Mouse (Mus musculus) naive thymus-derived CD4-positive, alpha-beta T cell, adult 2 months (primary cell): ENCODE results near the gene Mtus2.
"Not testable (repeated sequence)": the region's sequence is repeated elsewhere in the genome, so short reads cannot be mapped to it uniquely, and the experiment has no call there.

ENCODE experiments used
- DNase-seq: peaks from one replicate; pipeline ENCODE4 v3.0.0-alpha.2; 2011; ENCODE audit warnings: low read depth

The Mtus2 gene

DNA sequence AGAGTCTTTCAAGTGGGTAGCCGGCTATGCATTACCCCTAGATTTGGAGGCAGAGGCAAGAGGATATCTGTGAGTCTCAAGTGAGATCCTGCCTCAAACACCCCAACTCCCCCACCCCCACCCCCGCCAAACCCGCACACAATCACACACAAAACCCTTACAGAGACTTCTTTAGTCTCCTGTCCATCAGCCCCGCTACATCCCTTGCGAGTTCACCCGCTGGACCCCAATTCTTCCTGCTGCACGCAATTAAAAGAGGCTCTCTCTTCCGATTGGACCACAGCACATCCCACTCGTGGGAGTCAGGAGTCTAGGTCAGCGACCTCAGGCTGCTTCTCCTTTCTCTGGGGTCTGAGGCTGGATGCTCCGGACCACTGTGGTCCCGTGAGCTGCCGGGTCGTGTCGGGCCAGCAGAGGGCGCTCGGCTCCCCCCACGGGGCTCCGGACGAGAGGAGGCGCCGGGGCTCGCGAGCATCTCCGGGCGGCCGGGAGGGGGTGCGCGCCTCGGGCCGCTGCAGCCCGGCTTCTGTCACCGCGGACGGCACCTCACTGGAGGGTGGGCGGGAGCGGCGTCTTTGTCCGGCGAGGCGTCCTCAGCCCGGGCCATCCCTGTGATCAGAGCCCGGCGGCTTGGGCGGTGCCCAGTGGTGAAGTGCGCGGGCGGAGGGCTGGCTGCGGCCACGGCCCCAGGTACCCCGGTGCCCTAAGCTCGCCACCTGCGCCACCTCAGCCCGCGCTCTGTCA, at the start of gene Mtus2:
TSS of gene Mtus2 (plus strand) at position 500 of the 744 bp plus-strand sequence.
- DNase-seq = peak; percentile 18

DNA sequence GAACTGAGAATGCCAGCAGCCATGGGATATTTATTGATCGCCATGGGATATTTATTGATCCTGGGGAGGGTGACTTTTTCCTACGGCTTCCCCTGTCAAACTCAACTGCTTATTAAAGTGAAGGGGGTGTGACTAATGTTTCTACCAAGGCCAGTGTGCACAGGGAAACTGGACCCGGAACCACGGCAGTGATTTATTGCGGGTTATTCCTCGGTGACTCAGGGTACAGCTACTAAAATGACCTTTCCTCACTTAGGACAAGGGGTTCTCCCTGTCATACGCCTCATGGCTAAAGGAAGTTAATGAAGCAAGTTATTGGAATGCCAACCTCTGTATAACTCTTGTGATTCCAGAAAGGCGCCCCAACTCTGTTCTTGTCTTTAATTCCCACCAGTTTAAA, 49.3 kb upstream of the Mtus2 start:
- DNase-seq = no peak

DNA sequence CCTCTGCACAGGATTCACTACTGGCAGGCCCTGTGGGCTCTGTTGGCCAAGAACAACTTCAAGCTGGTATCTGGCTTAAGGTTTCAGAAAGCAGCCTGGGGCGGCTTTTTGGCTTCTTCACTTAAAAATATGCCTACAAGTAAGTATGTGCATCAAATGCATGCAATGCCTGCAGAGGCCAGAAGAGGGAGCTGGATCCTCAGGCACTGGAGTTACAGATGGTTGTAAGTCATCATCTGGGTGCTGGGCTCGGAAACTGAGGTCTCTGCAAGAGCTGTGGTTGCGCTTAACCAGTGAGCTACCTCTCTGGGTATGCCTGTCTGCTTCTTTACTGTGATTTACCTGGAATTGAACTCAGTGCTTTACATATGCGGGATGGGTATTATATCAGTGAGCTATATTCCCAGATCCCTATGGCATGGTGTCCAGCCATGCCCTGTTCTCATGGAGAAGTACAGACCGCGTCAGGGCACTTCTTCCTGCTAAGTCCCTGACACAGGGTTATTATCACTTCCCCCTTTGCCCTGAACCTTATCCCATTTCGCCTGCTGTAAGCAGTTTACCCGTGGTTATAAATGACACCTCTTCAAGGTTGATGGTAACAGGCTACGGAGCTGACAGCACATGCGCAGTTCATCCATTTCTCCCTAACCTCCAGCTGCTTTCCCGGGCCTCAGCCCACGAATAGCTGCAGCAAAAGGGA, 46.2 kb upstream of the Mtus2 start:
- no peak for DNase-seq

DNA sequence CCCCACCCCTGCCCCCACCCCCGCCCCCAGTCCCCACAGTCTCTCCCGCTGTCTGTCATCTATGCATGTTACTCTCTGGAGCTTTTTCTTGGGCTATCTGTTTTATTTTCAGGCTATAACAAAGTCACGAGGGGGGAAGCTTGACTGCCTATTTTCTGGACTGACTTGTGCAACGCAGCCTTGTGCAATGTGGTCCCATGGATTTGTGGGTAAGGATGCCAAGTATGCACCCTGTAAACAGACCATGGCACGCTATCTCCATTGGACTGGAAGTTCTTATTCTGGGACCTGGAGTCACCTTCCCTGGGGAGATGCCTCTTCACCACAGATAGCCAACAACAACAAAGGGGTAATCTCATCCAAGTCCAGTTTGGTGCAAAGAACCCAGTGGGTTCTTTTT, 45.4 kb upstream of the Mtus2 start:
- no peak for DNase-seq

DNA sequence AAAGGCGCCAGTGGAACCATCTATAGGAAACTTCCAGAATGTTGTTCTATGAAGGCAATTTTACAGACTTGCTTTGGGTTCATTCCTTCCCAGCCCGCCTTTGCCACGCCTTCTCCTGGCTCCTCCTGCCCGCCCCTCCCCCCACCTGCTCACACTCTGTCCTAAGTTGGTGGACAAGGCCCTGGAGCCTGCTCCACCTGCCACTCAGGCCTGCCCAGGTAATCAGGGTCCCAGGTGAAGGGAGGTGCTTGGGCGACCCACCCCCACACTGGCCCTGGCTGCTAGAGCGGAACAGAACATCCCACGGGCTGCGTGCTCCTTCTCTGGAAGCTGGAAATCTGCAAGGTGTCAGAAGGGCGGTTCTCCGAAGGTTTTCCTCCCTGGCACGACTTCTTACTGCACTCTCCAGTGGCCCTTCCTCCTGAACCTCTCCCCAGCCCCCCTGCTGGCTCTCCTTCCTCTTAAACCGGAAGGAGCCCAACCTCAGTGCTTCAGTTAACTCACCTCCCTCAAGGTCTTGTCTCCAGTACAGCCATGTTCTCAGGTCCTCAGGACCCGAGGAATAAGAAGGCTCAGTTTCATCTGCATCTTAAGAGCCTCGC, 43.8 kb upstream of the Mtus2 start:
- DNase-seq = no peak

DNA sequence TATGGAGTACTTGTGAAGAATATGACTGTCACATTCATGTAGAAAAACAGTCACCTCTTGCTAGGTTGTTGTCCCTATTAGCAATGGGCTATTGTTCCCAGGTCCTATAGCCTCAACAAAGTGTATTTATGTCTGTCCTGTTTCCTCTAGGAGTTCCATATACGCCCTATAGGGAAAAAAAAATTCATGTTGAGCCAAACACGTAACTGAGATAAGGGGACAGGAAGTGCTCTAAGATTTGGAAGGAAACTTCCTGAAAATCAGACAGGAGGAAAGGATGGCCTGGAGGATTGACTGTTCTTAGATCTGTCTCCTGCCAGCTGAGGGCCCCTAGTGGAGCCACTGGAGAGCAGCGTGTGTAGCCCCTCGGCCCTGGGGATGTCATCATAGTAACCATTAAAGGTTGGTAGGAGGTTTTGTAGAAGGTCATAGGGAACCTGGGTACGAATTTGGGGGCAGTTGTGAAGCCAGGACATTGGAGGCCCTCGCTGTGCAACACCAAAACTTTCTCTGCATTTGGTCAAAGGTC, 42.0 kb upstream of the Mtus2 start:
- no peak for DNase-seq

DNA sequence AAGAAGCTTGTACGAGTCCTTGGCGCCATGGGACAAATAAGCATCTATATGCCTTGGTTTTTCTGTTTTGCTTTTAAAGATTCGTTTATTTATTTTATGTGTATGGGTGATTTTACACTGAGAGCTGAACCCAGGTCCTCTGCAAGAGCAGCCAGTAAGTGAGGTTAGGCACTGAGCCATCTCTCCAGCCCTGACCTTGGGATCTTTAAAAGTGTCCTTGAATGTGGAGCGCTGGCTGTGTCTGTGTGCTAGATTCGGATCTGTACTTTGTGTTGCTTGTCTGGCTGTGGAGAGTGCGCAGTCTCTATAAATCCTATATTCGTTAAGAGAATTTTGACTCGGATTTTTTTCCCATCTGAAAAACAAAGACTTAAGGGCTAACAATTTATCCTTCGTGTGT, 40.9 kb upstream of the Mtus2 start:
- DNase-seq = no peak

DNA sequence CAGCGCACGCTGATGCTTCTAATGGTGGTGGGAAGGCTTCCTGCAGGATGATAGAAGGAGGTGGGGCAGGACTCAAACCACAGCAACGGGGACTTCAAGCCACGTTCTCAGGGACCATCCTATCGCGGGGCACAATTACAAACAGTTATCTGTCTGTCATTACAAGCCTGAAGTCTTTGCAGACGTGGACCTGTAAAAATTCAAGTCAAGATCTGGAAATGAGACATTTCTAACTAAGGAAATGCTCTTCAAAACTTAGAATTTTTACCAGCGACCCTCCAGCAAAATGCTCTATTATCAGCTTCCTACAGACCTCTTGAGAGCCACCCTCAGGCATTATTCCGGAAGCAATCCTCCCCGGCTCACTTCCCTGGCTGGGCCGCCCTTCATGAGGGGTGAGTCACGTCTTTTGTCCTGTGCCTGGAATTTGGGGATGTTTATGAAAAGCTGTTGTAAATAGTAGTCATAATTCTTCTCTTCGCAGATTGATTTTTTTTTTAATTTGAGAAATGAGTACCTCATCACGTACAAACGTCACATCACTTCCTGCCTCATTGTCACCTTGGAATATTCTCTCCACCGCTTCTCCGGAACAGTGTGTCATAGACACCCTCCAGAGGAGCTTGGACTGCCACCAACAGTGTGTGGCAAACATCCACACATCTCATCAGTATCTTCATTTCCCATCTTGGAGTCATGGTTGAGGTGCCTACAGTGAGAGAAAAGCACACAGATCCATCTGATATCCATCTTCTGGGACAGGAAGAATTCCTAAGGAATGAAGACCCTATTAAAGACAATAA, 38.9 kb upstream of the Mtus2 start:
- DNase-seq = no peak

DNA sequence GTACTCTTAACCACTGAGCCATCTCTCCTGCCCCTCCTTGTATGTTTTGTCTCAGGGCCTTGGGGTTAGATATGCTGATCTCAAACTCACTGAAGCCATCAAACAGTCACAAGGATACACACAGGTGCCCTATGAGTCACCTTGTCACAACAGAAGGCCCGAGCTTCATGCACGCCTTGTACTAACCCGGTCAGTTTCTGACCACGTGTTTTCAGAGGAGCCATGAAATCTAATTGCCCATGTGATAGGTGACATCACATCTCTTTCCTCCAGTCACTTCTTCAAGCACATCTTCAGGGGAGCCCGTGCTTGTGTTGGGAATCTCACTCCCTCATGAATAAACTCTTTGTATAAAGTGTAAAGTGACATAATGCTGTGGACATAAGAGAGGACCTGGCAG, 32.5 kb upstream of the Mtus2 start:
- DNase-seq = no peak

DNA sequence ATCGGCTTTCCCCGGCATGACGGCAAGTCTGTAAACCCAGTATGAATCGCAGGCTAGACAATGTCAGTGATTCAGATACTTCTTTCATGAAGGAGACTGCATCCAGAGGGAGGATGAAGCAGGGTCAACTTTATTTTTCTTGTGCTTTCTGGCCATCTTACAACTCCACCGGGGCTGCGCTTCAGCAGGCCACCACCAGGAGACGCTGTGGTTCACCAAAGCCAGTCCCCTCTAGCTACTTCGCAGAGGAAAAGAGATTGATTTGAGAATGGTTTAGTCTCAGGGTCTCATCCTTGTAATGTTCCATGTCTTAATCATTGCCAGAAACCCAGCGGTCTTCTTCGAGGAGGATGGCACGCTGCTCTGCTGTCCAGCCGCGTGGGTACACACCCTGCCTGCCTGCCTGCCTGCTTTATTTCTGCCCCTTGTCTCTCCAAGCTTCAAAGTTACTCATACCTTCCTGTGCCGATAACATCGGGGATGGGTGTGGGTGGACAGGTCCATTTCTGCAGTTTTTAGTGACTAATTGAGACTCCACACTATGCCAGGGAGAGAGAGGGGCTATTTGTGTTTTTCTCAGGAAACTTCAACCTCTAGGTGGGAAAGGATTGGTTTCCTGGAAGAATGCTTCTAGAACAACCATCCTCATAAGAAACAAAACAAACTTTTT, 31.1 kb upstream of the Mtus2 start:
- peak; percentile 10 for DNase-seq

DNA sequence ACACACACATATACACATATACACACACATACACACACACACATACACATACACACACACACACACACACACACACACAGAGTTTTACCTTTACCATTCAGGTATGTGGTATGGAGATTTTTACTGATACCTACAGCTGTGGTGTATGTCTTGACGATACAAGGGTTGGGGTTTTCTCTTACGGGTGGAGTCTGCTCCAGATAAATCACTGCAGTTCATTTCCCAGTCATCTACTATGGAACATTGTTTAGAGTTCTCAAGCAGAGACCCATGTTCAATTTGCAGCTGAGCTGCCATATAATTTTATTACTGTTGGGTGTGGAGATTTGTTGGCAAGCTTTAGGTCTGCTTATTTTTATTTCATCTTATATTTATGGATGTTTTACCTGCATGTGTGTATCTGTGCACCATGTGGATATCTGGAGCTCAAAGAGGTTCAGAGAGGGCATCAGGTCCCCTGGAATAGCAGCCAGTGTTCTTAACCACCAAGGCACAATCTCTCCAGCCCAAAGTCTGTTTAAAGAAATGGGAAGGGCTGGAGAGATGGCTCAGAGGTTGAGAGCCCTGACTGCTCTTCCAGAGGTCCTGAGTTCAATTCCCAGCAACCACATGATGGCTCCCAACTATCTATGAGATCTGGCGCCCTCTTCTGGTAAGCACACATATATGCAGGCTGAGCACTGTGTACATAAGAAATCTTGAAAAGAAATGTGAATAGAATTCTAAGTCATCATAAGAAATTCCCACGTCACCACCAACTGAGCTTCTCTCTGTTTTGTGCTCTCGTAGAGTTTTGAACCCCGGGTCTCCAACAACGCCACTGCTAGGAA, 28.2 kb upstream of the Mtus2 start:
- DNase-seq = peak; percentile 15

DNA sequence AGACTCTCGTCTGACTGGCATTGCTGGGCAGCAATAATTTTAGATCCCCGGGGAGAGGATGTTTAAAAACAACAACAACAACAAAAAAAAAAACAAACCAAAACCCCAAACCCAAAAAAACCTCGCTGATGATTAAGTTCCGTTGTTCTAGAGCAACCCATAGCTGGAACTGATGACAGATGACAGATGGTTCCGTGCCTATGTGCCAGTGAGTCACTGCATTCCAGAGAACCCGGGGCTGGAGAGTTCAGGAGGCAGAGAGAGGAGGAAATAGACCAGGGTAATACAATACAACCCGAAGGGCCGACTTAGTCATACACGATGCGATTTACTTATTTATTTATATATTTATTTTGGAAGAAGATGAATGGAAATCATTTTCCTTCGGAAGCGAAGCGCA, 22.0 kb upstream of the Mtus2 start:
- DNase-seq = no peak

DNA sequence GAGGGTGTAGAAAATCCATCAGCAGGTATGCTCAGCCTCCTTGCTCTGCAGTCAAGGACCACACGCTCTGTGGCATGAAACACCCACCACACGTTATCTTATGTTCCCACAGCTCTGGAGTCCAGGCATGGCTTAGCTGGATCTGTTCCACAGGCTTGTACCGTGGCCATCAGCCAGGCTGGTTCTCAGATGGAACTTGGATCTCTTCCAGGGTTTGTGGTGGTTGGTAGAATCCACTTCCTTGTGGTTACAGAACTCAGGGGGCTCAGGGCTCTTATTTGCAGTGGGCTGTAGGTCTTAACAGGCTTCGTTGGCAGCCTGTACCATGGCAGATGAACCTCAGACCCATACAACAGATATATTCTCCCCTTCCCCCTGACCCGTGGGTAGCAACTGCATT, 17.9 kb upstream of the Mtus2 start:
- DNase-seq = no peak

DNA sequence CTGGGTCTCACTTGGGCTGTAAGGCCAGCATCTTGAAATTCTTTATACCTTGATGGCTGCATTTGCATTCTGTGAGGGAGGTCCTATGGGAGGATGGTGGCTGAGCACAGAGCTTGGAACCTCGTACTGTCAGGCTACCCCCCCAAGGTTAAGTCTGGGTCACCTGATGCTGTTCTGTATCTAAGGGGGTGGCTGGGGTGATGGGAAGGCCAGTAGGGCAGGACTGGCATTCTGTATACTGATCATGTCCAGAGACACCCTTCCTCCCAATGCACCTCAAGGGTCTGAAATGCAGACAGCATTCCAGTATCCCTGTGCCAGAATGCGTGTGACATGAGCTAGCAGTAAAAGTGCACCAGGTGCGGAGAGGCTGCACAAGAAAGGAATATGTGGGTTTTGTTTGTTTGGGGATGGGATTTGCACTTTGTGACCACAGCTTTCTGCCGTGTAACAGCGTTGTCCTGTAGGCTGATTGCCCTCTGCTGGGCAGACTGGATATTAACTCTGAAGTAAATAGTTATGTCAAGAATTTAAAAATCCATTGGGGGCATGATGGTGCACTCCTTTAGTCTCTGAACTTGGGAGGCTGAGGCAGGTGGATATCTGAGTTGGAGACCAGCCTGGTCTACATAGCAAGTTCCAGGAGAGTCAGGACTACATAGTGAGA, 12.0 kb upstream of the Mtus2 start:
- DNase-seq = peak; percentile 10

DNA sequence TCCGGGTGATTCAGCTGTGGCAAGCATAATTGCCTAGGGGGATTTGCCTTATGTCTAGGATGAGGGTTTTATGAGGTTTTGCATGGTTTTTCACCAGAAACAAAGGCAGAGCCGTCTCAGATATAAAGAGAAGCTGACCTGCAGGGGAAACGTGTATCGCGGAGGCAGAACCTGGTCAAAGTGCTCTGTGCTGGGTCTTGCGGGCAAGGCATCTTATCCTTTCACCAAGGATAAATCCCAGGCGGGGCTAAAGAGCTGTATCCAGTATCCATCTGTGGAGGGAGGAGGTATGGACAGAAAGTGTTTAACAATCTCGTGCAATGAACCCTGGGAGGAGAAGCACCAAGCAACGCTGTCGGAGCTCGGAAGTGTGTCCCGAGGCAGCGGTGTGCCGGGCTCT, 7.2 kb upstream of the Mtus2 start:
- no peak for DNase-seq

DNA sequence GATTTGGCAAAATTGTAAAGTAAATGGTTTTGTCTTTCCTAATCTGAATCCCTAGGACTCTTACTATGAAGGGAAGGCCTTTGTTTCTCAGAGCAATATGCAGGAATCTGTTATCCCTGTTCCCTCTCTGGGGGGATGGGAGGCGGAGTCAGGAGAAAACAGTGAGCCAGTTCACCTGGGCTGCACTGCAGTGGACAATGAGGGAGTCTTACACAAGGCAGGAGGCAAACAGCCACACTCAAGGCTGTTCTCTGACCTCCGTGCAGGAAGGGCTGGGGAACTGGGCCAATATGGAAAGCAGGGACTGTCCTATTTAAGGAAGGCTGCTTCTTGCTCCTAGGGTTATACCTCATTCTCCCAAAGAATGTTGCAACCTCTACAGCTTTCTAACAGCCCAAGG, 5.4 kb upstream of the Mtus2 start:
- DNase-seq = no peak

DNA sequence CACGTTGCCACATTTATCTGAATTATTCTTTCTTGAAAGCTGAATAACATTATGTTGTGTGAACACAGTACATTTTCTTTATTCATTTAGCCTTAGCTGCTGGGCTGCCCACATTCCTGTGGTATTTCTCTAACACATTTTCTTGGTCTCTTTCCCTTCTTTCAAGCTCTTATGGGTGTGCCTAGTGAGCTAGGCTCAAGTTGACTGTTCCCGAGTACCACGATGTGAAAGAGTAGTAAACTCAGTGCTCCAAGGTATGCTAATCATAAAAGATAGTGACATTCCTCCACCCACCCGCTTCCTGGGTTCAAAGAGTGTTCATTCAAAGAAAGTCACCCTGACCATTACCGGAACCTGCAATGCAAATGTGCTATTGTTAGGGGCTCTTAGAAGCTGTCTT, 3.9 kb upstream of the Mtus2 start:
- DNase-seq = not testable (repeated sequence)

DNA sequence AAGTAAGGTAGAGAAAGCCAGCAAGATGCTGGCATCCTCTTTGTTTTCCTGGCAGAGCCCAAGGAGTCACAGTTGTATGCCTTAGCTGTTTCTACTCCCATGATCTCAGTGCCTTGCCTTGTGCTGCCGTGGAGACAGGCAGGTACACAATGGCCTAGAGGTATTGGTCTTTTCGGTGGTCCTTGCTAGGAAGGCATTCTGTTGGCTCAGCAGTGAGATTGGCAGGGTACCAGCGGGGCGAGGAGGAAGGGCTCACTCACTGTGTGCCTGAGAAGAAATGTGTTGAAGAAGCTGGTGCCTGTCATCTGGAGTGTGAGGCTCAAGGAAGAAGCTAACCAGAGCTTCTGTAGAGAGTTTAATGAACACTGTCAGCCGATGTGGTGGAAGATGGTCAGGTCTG, 1.4 kb upstream of the Mtus2 start:
- DNase-seq = no peak

DNA sequence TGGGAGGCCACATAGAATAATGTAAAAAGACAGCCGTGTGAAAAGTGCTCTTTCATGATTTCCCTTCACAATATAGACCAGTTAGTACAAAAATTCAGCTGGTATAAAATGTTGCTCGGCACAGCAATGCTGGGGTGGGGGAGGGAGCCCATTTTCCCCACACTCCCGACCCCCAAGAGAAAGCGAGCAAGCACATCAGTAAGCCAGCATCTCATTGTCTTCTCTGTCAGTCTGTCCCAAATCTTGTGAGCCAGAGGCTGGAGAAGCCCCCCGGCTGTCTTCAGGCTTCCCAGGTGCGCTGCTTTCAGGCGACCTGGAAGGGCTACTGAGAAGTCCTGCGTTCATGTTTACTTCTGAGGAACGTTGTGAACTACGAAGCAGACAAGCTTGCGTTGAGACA, 699 bp upstream of the Mtus2 start:
- no peak for DNase-seq

DNA sequence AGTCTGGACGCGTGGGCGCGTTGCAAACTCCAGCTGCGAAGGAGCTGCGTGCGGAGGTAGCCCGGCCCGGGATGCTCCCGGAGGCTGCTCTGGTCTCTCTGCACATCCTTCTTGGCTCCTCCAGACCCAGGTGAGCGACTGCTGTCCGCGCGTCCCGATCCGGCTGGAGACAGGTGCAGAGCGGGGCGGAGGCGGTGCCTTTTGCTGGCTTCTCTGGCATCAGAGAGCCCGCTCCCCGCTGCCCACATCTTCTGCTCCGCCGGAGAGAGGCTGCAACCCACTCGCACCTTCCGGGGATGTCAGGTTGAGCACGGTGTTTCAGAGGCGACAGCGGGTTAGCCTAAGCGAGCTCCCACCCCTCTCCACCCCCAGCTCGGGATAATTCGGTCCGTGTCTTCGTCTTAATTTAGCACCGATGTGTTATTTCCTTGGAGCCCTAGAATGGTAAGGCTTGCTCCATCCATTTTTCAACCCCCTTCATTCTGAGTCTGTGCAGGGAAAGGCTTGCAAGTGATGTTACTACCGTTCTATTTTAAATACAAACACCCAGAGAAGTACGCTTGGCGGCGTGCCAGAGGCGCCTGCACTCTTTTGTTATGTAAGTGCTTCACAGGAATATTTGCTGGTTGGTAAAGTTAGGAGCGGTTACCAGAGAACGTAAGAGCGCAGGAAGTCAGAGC, 612 bp downstream of the Mtus2 start:
- no peak for DNase-seq
